Mouse (Mus musculus) bone marrow macrophage, adult 2 months (primary cell): Measurements from ENCODE around the gene Tubb4a. TPM values are rescaled to one million over a fixed set of nuclear protein-coding genes. Genes with fewer than 3 reads are reported as not detected.

Experiments
- H3K27ac ChIP-seq: 2 replicates; pipeline ENCODE4 v1.5.1; 2012; ENCODE audit warnings: low read depth, low read length; ENCODE audit not compliant: insufficient read depth
- H3K4me1 ChIP-seq: 2 replicates; pipeline ENCODE4 v1.6.1; 2012; ENCODE audit warnings: low read length; ENCODE audit not compliant: control insufficient read depth, insufficient read depth
- H3K4me3 ChIP-seq: 2 replicates; pipeline ENCODE4 v1.5.1; 2012; ENCODE audit warnings: mild to moderate bottlenecking, low read length, moderate library complexity; ENCODE audit not compliant: insufficient read depth
- CTCF ChIP-seq: IDR thresholded peaks from 2 replicates; pipeline ENCODE4 v1.5.1; 2012; ENCODE audit warnings: low read depth, mild to moderate bottlenecking, low read length, moderate library complexity
- POLR2A ChIP-seq: IDR thresholded peaks from 2 replicates; pipeline ENCODE4 v1.6.1; 2012; ENCODE audit warnings: mild to moderate bottlenecking, low read depth, low read length, borderline replicate concordance
- polyA plus RNA-seq: library from polyadenylated mRNA; stranded (reverse); fragments of >200 nt; gene quantifications from 2 replicates; pipeline ENCODE4 v1.2.4, GENCODE M21; 2012; ENCODE audit not compliant: missing spikeins, insufficient read depth, insufficient read length

The Tubb4a gene
- polyA plus RNA-seq, 1 experiment: 0.91 TPM

GRCm38 (mm10) chr17:57081234-57081842 lies 6.2 kb downstream of the Tubb4a start:
- no peak overlapping the region for H3K27ac ChIP-seq
- TF ChIP-seq CTCF (no peak), POLR2A (no peak)
- no peak overlapping the region for H3K4me3 ChIP-seq
- peaks cover 24% of the 10 kb centered on the region for H3K4me1 ChIP-seq

- Histone ChIP-seq H3K4me1 (peaks cover 24% of the 10 kb centered on the region), H3K4me3 (no peak overlapping the region)
These were observed 7.7 kb downstream of the Tubb4a start for GRCm38 (mm10) chr17:57079919-57080318.

GRCm38 (mm10) chr17:57078336-57078735 lies 9.2 kb downstream of the Tubb4a start, which contains the start of gene Dennd1c:
Gene Dennd1c, minus strand, starts transcription at chr17:57078514.
- no peak for TF ChIP-seq POLR2A
- no peak for TF ChIP-seq CTCF
- Histone ChIP-seq H3K27ac (peak within 1 kb of the TSS; percentile 63), H3K4me3 (peak within 1 kb of the TSS; percentile 55), H3K4me1 (peaks cover 24% of the 10 kb centered on the region)

More at GRCm38 (mm10) chr17:57079919-57080318, 7.7 kb downstream of the Tubb4a start:
- TF ChIP-seq POLR2A: no peak
- TF ChIP-seq CTCF: no peak
- no peak overlapping the region for H3K27ac ChIP-seq

GRCm38 (mm10) chr17:57076916-57077315 lies 10.7 kb downstream of the Tubb4a start:
- Histone ChIP-seq H3K27ac (no peak overlapping the region), H3K4me3 (no peak overlapping the region), H3K4me1 (peaks cover 24% of the 10 kb centered on the region)
- TF ChIP-seq CTCF (no peak), POLR2A (no peak)

- H3K4me1 ChIP-seq: no peaks in the 10 kb centered on the region
- H3K27ac ChIP-seq: no peak overlapping the region
- no peak overlapping the region for H3K4me3 ChIP-seq
- no peak for TF ChIP-seq POLR2A
- no peak for TF ChIP-seq CTCF
These were observed 16.9 kb downstream of the Tubb4a start for GRCm38 (mm10) chr17:57070699-57071098.

- TF ChIP-seq POLR2A (no peak), CTCF (no peak)
- H3K27ac ChIP-seq: no peak overlapping the region
- H3K4me1 ChIP-seq: no peaks in the 10 kb centered on the region
- no peak overlapping the region for H3K4me3 ChIP-seq
These were observed 17.3 kb downstream of the Tubb4a start for GRCm38 (mm10) chr17:57070272-57070671.

- TF ChIP-seq CTCF (no peak), POLR2A (no peak)
- Histone ChIP-seq H3K4me3 (no peak overlapping the region), H3K27ac (no peak overlapping the region), H3K4me1 (no peaks in the 10 kb centered on the region)
These were observed 20.7 kb downstream of the Tubb4a start for GRCm38 (mm10) chr17:57066908-57067307.

- TF ChIP-seq CTCF: no peak
- TF ChIP-seq POLR2A: no peak
- H3K4me3 ChIP-seq: no peak overlapping the region
- H3K27ac ChIP-seq: no peak overlapping the region
- H3K4me1 ChIP-seq: peaks cover 7% of the 10 kb centered on the region
These were observed 24.6 kb downstream of the Tubb4a start for GRCm38 (mm10) chr17:57063031-57063430.

GRCm38 (mm10) chr17:57062548-57062947 lies 25.0 kb downstream of the Tubb4a start:
- peaks cover 7% of the 10 kb centered on the region for H3K4me1 ChIP-seq
- H3K27ac ChIP-seq: no peak overlapping the region
- no peak for TF ChIP-seq POLR2A
- no peak for TF ChIP-seq CTCF
- peak overlapping the region; percentile 25; the same call in 1 of the 2 replicates for H3K4me3 ChIP-seq

GRCm38 (mm10) chr17:57062011-57062521 lies 25.5 kb downstream of the Tubb4a start:
- Histone ChIP-seq H3K27ac (no peak overlapping the region), H3K4me3 (peak overlapping the region; percentile 25), H3K4me1 (peaks cover 7% of the 10 kb centered on the region)
- TF ChIP-seq CTCF (no peak), POLR2A (no peak)
